Mouse (Mus musculus): ENCODE results near the gene Pik3ca.

Gene Pik3ca

GRCm38 (mm10) chr3:32397461-32398174 is at the start of gene Pik3ca:
Gene Pik3ca, plus strand, starts transcription at chr3:32397671.
- peak; percentile 71 for DNase-seq (ENCODE audit: low read depth)

- DNase-seq (ENCODE audit: low read depth), result no peak
Observed at GRCm38 (mm10) chr3:32347881-32348280, 49.6 kb upstream of the Pik3ca start.

- DNase-seq (ENCODE audit: low read depth), result no peak
Observed at GRCm38 (mm10) chr3:32361221-32361620, 36.2 kb upstream of the Pik3ca start.

GRCm38 (mm10) chr3:32364195-32364594 is 33.3 kb upstream of the Pik3ca start:
- DNase-seq (ENCODE audit: low read depth), result no peak

GRCm38 (mm10) chr3:32364841-32365545 is 32.5 kb upstream of the Pik3ca start:
- no peak for DNase-seq (ENCODE audit: low read depth)

- peak; percentile 90 for DNase-seq (ENCODE audit: low read depth)
Observed at GRCm38 (mm10) chr3:32365546-32366245, 31.8 kb upstream of the Pik3ca start, which contains the start of gene Zmat3. Gene Zmat3, minus strand, starts transcription at chr3:32366014.

- no peak for DNase-seq (ENCODE audit: low read depth)
Observed at GRCm38 (mm10) chr3:32366246-32366734, 31.2 kb upstream of the Pik3ca start.

- no peak for DNase-seq (ENCODE audit: low read depth)
Observed at GRCm38 (mm10) chr3:32367516-32367915, 30.0 kb upstream of the Pik3ca start.

- no peak for DNase-seq (ENCODE audit: low read depth)
Observed at GRCm38 (mm10) chr3:32371957-32372356, 25.5 kb upstream of the Pik3ca start.

- no peak for DNase-seq (ENCODE audit: low read depth)
Observed at GRCm38 (mm10) chr3:32372470-32372869, 25.0 kb upstream of the Pik3ca start.

- no peak for DNase-seq (ENCODE audit: low read depth)
Observed at GRCm38 (mm10) chr3:32373236-32373635, 24.2 kb upstream of the Pik3ca start.

GRCm38 (mm10) chr3:32379891-32380290 is 17.6 kb upstream of the Pik3ca start:
- DNase-seq (ENCODE audit: low read depth), result peak; percentile 58

GRCm38 (mm10) chr3:32381556-32381955 is 15.9 kb upstream of the Pik3ca start:
- no peak for DNase-seq (ENCODE audit: low read depth)

- DNase-seq (ENCODE audit: low read depth), result no peak
Observed at GRCm38 (mm10) chr3:32392841-32393240, 4.6 kb upstream of the Pik3ca start.

- no peak for DNase-seq (ENCODE audit: low read depth)
Observed at GRCm38 (mm10) chr3:32393986-32394385, 3.5 kb upstream of the Pik3ca start.

- DNase-seq (ENCODE audit: low read depth), result no peak
Observed at GRCm38 (mm10) chr3:32395771-32396551, 1.5 kb upstream of the Pik3ca start.

- DNase-seq (ENCODE audit: low read depth), result peak; percentile 99
Observed at GRCm38 (mm10) chr3:32396794-32397460, 544 bp upstream of the Pik3ca start.

GRCm38 (mm10) chr3:32398175-32398538 is 686 bp downstream of the Pik3ca start:
- no peak for DNase-seq (ENCODE audit: low read depth)

GRCm38 (mm10) chr3:32398623-32399022 is 1.2 kb downstream of the Pik3ca start:
- no peak for DNase-seq (ENCODE audit: low read depth)

GRCm38 (mm10) chr3:32399381-32399780 is 1.9 kb downstream of the Pik3ca start:
- DNase-seq (ENCODE audit: low read depth), result no peak

- DNase-seq (ENCODE audit: low read depth), result no peak
Observed at GRCm38 (mm10) chr3:32399931-32400330, 2.5 kb downstream of the Pik3ca start.

Data from induced T-regulatory cell, adult 2 months (primary cell).